Mouse (Mus musculus) neural tube, embryonic 13.5 days (tissue): ENCODE data around the gene 1700023F06Rik. TPM values are rescaled to one million over a fixed set of nuclear protein-coding genes. Genes with fewer than 3 reads are reported as not detected.
A peak's percentile ranks its signal among the peaks of the same experiment; 100 is the strongest.

Experiments used
- ATAC-seq: fragments of 200-750 bp; cut with Nextera tagmentation; 2 replicates; pipeline ENCODE4 v1.8.0; 2017; ENCODE audit warnings: low read depth, mild to moderate bottlenecking, moderate TSS enrichment, moderate library complexity
- H3K27ac ChIP-seq: fragments of 300-500 bp; sonication (generic); replicated peaks from 2 replicates; pipeline ENCODE4 v1.5.1; 2015; ENCODE audit warnings: moderate library complexity, mild to moderate bottlenecking, inconsistent platforms
- H3K27me3 ChIP-seq: fragments of 300-500 bp; sonication (generic); 2 replicates; pipeline ENCODE4 v1.6.1; 2015; ENCODE audit warnings: mild to moderate bottlenecking, inconsistent platforms
- H3K36me3 ChIP-seq: fragments of 300-500 bp; sonication (generic); 2 replicates; pipeline ENCODE4 v1.6.1; 2015; ENCODE audit warnings: mild to moderate bottlenecking, inconsistent platforms
- H3K4me1 ChIP-seq: fragments of 300-500 bp; sonication (generic); replicated peaks from 2 replicates; pipeline ENCODE4 v1.6.1; 2015; ENCODE audit warnings: inconsistent platforms
- H3K4me2 ChIP-seq: fragments of 300-500 bp; sonication (generic); 2 replicates; pipeline ENCODE4 v1.6.1; 2015; ENCODE audit warnings: inconsistent platforms, mild to moderate bottlenecking, moderate library complexity
- H3K4me3 ChIP-seq: fragments of 300-500 bp; sonication (generic); 2 replicates; pipeline ENCODE4 v1.5.1; 2015; ENCODE audit warnings: mild to moderate bottlenecking, inconsistent platforms
- H3K9ac ChIP-seq: fragments of 300-500 bp; sonication (generic); 2 replicates; pipeline ENCODE4 v1.6.1; 2015; ENCODE audit warnings: moderate library complexity, mild to moderate bottlenecking, inconsistent platforms
- H3K9me3 ChIP-seq: fragments of 300-500 bp; sonication (generic); 2 replicates; pipeline ENCODE4 v1.6.1; 2016; ENCODE audit warnings: inconsistent platforms
- WGBS: fragments of 180-500 bp; shearing (Covaris S2); methylation state at CpG from one replicate; pipeline ENCODE4 v1.1.7; 2015; 5-methylcytosine and 5-hydroxymethylcytosine counted together
- polyA plus RNA-seq: library from polyadenylated mRNA; unstranded; fragments of >200 nt; fragmentation: Nextera tagmentation; extraction: Ambion mirVana; gene quantifications from 2 replicates; pipeline ENCODE4 v1.2.1, GENCODE M21; 2015

Gene 1700023F06Rik
- polyA plus RNA-seq, 1 experiment from 2014 or later: 0.95 TPM

- 2% methylated on average over 16 of the region's 16 CpGs for WGBS
- Histone ChIP-seq H3K4me1 (peaks cover 30% of the 10 kb centered on the region), H3K9ac (0 out of 2 replicates have a peak overlapping the region, but pooled peaks have one; percentile 34), H3K9me3 (no peaks in the 10 kb centered on the region), H3K36me3 (0 out of 2 replicates have a peak, but pooled peaks cover 5% of the 10 kb centered on the region), H3K4me2 (peak overlapping the region; percentile 78), H3K4me3 (peak overlapping the region; percentile 47; the same call in 1 of the 2 replicates), H3K27me3 (peaks cover 88% of the 10 kb centered on the region), H3K27ac (no peak overlapping the region)
- ATAC-seq: no peak
Measured at GRCm38 (mm10) chr11:103198339-103198738, 10.0 kb downstream of the 1700023F06Rik start.

DNA sequence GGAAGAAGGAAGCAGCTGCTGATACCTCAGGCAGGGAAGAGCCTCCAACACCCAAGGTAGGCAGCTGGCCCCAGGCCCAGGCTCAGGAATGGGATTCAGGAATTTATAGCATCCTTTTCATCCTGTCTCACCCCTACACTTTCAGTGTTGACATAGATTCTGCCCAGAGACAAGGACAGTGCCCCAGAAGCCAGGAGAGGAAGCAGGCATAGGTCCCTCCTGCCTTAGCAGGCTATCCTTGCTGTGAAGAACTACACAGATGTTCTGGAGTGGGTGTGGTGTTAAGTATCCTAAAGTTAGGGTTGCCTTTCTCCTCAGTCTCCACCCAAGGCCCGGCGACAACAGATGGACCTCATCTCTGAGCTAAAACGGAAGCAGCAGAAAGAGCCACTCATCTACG is 11.0 kb downstream of the 1700023F06Rik start:
- peaks cover 40% of the 10 kb centered on the region for H3K4me1 ChIP-seq
- H3K36me3 ChIP-seq: 0 out of 2 replicates have a peak, but pooled peaks cover 5% of the 10 kb centered on the region
- no peak overlapping the region for H3K27ac ChIP-seq
- peaks cover 95% of the 10 kb centered on the region for H3K27me3 ChIP-seq
- ATAC-seq: no peak
- H3K4me2 ChIP-seq: no peak overlapping the region
- H3K9ac ChIP-seq: no peak overlapping the region
- 86% methylated on average over 4 of the region's 4 CpGs for WGBS
- H3K9me3 ChIP-seq: no peaks in the 10 kb centered on the region
- no peak overlapping the region for H3K4me3 ChIP-seq

GRCm38 (mm10) chr11:103195656-103196055 is 12.7 kb downstream of the 1700023F06Rik start:
- no peak overlapping the region for H3K27ac ChIP-seq
- H3K4me2 ChIP-seq: no peak overlapping the region
- WGBS: 76% methylated on average over 5 of the region's 5 CpGs
- H3K9ac ChIP-seq: no peak overlapping the region
- no peak for ATAC-seq
- no peaks in the 10 kb centered on the region for H3K9me3 ChIP-seq
- peaks cover 33% of the 10 kb centered on the region for H3K4me1 ChIP-seq
- H3K27me3 ChIP-seq: peaks cover 100% of the 10 kb centered on the region
- 0 out of 2 replicates have a peak, but pooled peaks cover 5% of the 10 kb centered on the region for H3K36me3 ChIP-seq
- no peak overlapping the region for H3K4me3 ChIP-seq

DNA sequence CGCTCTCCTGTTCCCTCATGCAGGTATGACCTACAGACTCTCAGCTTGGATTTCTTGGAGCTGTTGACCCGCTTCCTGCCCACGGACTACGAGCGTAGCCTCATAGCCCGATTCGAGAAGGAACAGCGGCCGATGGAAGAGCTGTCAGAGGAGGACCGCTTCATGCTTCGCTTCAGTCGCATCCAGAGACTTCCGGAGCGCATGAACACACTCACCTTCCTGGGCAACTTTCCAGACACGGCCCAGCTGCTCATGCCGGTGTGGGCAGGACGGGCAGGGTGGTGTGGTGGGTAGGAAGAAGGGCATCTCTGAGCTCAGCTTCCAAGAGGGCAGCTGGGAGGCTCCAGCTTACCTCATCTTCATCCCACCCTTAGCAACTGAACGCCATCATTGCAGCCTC is 13.1 kb downstream of the 1700023F06Rik start:
- H3K27ac ChIP-seq: no peak overlapping the region
- 89% methylated on average over 18 of the region's 18 CpGs for WGBS
- H3K27me3 ChIP-seq: peaks cover 100% of the 10 kb centered on the region
- peaks cover 33% of the 10 kb centered on the region for H3K4me1 ChIP-seq
- H3K9me3 ChIP-seq: no peaks in the 10 kb centered on the region
- H3K36me3 ChIP-seq: 0 out of 2 replicates have a peak, but pooled peaks cover 5% of the 10 kb centered on the region
- no peak for ATAC-seq
- H3K4me2 ChIP-seq: no peak overlapping the region
- H3K4me3 ChIP-seq: no peak overlapping the region
- H3K9ac ChIP-seq: no peak overlapping the region

- WGBS: 29% methylated on average over 9 of the region's 9 CpGs
- no peak overlapping the region for H3K9ac ChIP-seq
- peaks cover 21% of the 10 kb centered on the region for H3K4me1 ChIP-seq
- H3K36me3 ChIP-seq: 0 out of 2 replicates have a peak, but pooled peaks cover 5% of the 10 kb centered on the region
- no peak overlapping the region for H3K4me2 ChIP-seq
- no peaks in the 10 kb centered on the region for H3K9me3 ChIP-seq
- no peak for ATAC-seq
- H3K27me3 ChIP-seq: peaks cover 100% of the 10 kb centered on the region
- no peak overlapping the region for H3K4me3 ChIP-seq
- H3K27ac ChIP-seq: no peak overlapping the region
Measured at GRCm38 (mm10) chr11:103193825-103194168, 14.6 kb downstream of the 1700023F06Rik start.

DNA sequence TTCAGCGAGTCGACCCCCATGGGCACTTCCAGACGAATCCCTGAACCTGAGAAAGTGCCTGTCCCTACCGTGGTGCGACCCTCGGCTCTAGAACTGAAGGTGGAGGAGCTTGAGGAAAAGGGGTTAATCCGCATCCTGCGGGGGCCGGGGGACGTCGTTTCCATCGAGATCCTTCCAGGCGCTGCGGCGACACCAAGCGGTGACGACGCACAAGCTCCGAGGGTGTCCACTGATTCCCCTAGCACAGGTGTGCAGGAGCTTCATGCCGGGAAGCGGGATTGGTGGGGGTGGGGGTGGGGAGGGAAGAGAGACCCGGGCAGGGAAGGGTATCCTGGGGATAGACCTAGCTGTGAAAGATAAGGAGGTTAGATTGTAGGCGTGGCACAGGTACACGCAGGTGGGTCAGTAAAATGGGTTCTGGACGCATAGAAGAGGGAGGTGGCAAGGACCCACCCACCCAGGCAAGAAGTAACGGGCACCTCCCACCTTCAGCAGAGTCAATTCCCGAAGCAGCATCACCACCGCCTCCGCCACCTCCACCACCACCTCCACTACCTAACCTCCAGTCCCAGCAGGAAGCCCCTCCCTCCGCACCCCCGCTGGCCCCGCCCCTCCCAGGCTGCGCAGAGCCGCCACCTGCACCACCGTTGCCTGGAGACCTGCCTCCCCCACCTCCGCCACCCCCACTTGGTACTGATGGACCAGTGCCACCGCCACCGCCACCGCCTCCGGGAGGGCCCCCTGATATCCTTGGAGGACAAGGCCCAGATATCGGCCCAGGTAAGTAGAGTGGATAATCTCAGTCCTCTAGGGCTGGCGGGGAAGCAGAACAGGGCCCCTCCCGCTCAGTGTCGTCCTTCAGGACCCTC is 15.2 kb downstream of the 1700023F06Rik start:
- no peaks in the 10 kb centered on the region for H3K9me3 ChIP-seq
- no peak overlapping the region for H3K27ac ChIP-seq
- peaks cover 96% of the 10 kb centered on the region for H3K27me3 ChIP-seq
- peak overlapping the region; percentile 58 for H3K9ac ChIP-seq
- 7% methylated on average over 44 of the region's 44 CpGs for WGBS
- peak; percentile 54; the same call in 1 of the 2 replicates for ATAC-seq
- peak overlapping the region; percentile 32 for H3K4me3 ChIP-seq
- H3K4me2 ChIP-seq: peak overlapping the region; percentile 59
- 0 out of 2 replicates have a peak, but pooled peaks cover 5% of the 10 kb centered on the region for H3K36me3 ChIP-seq
- H3K4me1 ChIP-seq: peaks cover 16% of the 10 kb centered on the region

DNA sequence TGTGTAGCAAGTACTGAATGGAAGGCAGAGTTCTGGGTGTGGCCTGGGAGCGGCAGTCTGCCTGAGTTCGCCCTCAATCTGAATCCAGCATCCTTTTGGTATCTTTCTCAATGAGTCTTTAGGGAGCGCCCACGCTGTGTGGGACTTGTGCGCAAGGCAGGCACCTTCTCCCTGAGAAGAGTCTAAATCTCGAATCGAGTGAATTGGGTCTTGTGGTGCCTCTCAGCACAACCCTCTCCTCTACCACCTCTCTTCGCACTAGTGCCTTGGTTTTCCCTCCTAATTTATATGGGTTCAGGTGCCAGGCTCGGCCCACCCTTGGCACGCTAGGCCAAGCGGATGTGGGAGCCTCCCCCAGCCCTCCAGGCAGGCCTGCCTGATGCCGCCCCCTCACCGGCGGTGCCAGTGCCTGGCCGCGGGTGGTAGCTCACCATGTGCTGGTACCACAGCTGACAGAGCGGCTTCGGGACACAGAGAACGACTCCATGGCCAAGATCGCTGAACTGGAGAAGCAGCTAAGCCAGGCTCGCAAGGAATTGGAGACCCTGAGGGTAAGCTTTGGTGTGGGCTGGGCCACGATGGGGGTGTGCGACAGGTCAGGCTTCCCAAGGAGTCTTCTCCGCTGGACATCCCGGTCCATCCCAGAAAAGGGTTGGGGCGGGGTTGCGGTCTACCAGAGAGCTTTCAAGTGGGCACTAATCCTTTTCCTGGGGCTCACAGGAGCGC is 16.0 kb downstream of the 1700023F06Rik start:
- Histone ChIP-seq H3K9me3 (no peaks in the 10 kb centered on the region), H3K4me1 (peaks cover 16% of the 10 kb centered on the region), H3K9ac (peak overlapping the region; percentile 58), H3K4me2 (peak overlapping the region; percentile 59), H3K4me3 (peak overlapping the region; percentile 32), H3K27me3 (peaks cover 88% of the 10 kb centered on the region), H3K27ac (no peak overlapping the region), H3K36me3 (0 out of 2 replicates have a peak, but pooled peaks cover 3% of the 10 kb centered on the region)
- peak; percentile 25; the same call in 1 of the 2 replicates for ATAC-seq
- WGBS: 15% methylated on average over 28 of the region's 28 CpGs

DNA sequence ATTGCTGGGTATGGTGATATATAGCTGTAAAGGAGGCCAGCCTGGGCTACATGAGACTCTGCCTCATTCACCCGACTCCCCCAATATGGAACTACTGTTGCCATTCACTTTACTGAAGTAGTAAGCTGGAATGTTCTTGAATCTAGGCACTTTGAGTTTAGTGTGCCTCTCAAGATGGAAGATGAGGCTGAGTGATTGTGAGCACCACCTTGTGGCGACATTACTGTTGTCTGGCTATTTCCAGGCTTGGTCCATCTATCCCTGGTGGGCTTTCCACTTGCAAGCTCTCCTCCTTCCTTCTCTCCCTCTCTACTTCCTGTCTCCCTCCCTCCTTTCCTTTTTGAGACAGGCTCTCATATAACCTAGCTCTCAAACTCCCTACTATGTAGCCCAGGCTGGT is 23.5 kb downstream of the 1700023F06Rik start:
- no peak overlapping the region for H3K4me3 ChIP-seq
- no peaks in the 10 kb centered on the region for H3K4me1 ChIP-seq
- WGBS: 41% methylated on average over 2 of the region's 2 CpGs
- H3K27ac ChIP-seq: no peak overlapping the region
- no peaks in the 10 kb centered on the region for H3K36me3 ChIP-seq
- no peak overlapping the region for H3K9ac ChIP-seq
- no peak for ATAC-seq
- no peak overlapping the region for H3K4me2 ChIP-seq
- no peaks in the 10 kb centered on the region for H3K9me3 ChIP-seq
- peaks cover 32% of the 10 kb centered on the region for H3K27me3 ChIP-seq

DNA sequence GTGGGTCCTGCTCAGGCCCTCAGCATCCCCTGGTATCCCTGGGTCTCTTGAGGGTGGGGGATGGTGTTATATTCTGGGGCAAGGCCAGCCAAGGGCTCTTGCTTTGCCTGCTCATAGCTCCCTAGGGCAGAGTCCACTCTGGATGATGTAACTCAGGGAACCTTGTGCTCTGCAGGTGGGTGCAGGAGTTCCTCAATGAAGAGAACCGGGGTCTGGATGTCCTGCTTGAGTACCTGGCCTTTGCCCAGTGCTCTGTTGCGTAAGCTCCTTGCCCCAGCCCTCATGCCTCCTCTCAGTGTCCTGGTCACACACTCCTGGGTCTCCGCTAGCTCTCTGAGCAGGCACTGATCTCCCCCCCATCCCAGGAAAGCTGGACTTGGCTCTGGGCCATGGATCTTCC is 26.4 kb downstream of the 1700023F06Rik start:
- no peak overlapping the region for H3K4me2 ChIP-seq
- H3K27me3 ChIP-seq: peaks cover 19% of the 10 kb centered on the region
- no peak overlapping the region for H3K9ac ChIP-seq
- no peak overlapping the region for H3K27ac ChIP-seq
- no peak for ATAC-seq
- H3K9me3 ChIP-seq: no peaks in the 10 kb centered on the region
- no peaks in the 10 kb centered on the region for H3K36me3 ChIP-seq
- no peaks in the 10 kb centered on the region for H3K4me1 ChIP-seq
- H3K4me3 ChIP-seq: no peak overlapping the region
- 81% methylated on average over 3 of the region's 3 CpGs for WGBS

DNA sequence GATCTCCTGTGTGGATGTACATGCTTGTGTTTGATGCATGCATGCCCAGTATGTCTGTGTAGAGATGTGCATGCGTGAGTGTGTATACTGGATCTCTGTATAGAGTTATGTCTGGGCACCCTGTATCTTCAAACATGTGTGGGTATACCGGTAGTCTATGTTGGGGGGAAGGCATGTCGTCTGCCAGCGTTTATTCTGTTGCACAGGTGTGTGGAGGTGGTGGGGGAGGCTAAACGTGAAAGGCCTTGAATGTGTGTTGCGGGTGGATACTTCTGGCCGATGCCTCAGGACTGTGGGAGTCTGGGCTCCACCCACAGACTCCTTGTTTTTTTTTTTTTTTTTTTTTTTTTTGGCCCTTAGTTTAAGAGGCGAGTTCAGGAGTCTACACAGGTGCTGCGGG is 27.0 kb downstream of the 1700023F06Rik start:
- 82% methylated on average over 9 of the region's 9 CpGs for WGBS
- H3K36me3 ChIP-seq: no peaks in the 10 kb centered on the region
- no peak for ATAC-seq
- H3K27me3 ChIP-seq: peaks cover 19% of the 10 kb centered on the region
- no peak overlapping the region for H3K27ac ChIP-seq
- no peak overlapping the region for H3K4me2 ChIP-seq
- H3K4me3 ChIP-seq: no peak overlapping the region
- H3K9ac ChIP-seq: no peak overlapping the region
- no peaks in the 10 kb centered on the region for H3K9me3 ChIP-seq
- no peaks in the 10 kb centered on the region for H3K4me1 ChIP-seq

DNA sequence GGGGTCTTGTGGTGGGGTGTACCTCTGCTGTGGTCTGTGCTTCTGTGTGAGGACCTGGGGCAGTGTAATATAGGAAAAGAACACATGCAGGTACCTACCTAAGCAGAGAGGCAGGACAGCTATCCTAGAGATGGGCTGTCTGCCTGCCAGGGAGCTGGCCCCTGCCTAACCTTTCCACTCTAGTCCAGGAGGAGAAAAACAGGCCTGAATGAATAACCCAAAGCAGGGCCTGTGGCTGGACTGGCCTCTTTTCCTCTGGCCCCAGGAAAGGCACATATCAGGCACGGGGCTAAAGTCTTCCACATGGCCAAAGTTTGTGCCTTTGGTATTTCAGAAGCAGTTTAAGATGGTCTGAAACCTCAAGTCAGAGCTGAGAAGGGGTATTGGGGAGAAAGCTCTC is 27.9 kb downstream of the 1700023F06Rik start:
- Histone ChIP-seq H3K27ac (no peak overlapping the region), H3K36me3 (no peaks in the 10 kb centered on the region), H3K4me3 (no peak overlapping the region), H3K27me3 (peaks cover 12% of the 10 kb centered on the region), H3K4me1 (no peaks in the 10 kb centered on the region), H3K9ac (no peak overlapping the region), H3K4me2 (no peak overlapping the region), H3K9me3 (no peaks in the 10 kb centered on the region)
- WGBS: 61% methylated on average over 1 of the region's 1 CpGs
- no peak for ATAC-seq

- Histone ChIP-seq H3K4me2 (no peak overlapping the region), H3K27ac (no peak overlapping the region), H3K9me3 (no peaks in the 10 kb centered on the region), H3K4me3 (no peak overlapping the region), H3K27me3 (peaks cover 19% of the 10 kb centered on the region), H3K36me3 (no peaks in the 10 kb centered on the region), H3K4me1 (no peaks in the 10 kb centered on the region), H3K9ac (no peak overlapping the region)
- ATAC-seq: no peak
- WGBS: 94% methylated on average over 8 of the region's 8 CpGs
Measured at GRCm38 (mm10) chr11:103178748-103179147, 29.6 kb downstream of the 1700023F06Rik start.
